13 mouse cellular contexts compared by ENCODE assay signal in genomic region chr10:62687032-62687674, GRCm38 (mm10). TPM values are rescaled to one million over a fixed set of nuclear protein-coding genes. Genes with fewer than 3 reads are reported as not detected.
A peak's percentile ranks its signal among the peaks of the same experiment; 100 is the strongest.
DNase-seq lines count a peak whose midpoint lies in the region; ATAC-seq lines count a peak whose summit lies in the region.
"Had no signal": no experiment of that assay in that cellular context is flagged by ENCODE, and none has a peak within 500 bp of the region (broad histone marks: within the 10 kb centered on the region; RNA-seq: fewer than 3 reads in every experiment).

No protein-coding gene starts in this region.

- peak; percentile 53 for DNase-seq in MN1 (ENCODE audit: low spot score)
- no peak for DNase-seq in layer of hippocampus, postnatal 14 days (ENCODE audit: low spot score in 2 of 2)
- no peak for DNase-seq in right cerebral cortex, postnatal 25 days
- DNase-seq in yolk sac, embryonic 10.5 days (ENCODE audit: low spot score) = no peak
- no peak for DNase-seq in thymus, adult 18-20 months
- DNase-seq: cerebellum, adult 18-20 months; heart, postnatal 10 days; kidney, postnatal 4 days; right cerebral cortex, postnatal 4 days had no signal

- peaks cover 14% of the 10 kb centered on the region; the same call in 1 of the 2 replicates for H3K4me1 ChIP-seq in embryonic facial prominence, embryonic 12.5 days
- peaks cover 25% of the 10 kb centered on the region for H3K4me1 ChIP-seq in hindbrain, embryonic 12.5 days
- H3K4me1 ChIP-seq in midbrain, embryonic 13.5 days (replicated peaks) = peaks cover 28% of the 10 kb centered on the region

- no peaks in the 10 kb centered on the region for H3K9me3 ChIP-seq in embryonic facial prominence, embryonic 12.5 days
- H3K9me3 ChIP-seq in hindbrain, embryonic 12.5 days (replicated peaks) = no peaks in the 10 kb centered on the region
- H3K9me3 ChIP-seq in midbrain, embryonic 13.5 days = no peaks in the 10 kb centered on the region

- peak overlapping the region; percentile 10; the same call in 1 of the 2 replicates for H3K9ac ChIP-seq in embryonic facial prominence, embryonic 12.5 days
- peak overlapping the region; percentile 38; the same call in 1 of the 2 replicates for H3K9ac ChIP-seq in hindbrain, embryonic 12.5 days
- no peak overlapping the region; the same call in 1 of the 2 replicates for H3K9ac ChIP-seq in midbrain, embryonic 13.5 days (replicated peaks)
- H3K9ac ChIP-seq: liver, embryonic 14.5 days had no signal

- H3K4me3 ChIP-seq in embryonic facial prominence, embryonic 12.5 days = no peak overlapping the region
- H3K4me3 ChIP-seq in hindbrain, embryonic 12.5 days = no peak overlapping the region
- H3K4me3 ChIP-seq in midbrain, embryonic 13.5 days (replicated peaks) = no peak overlapping the region

- no peaks in the 10 kb centered on the region for H3K36me3 ChIP-seq in embryonic facial prominence, embryonic 12.5 days
- no peaks in the 10 kb centered on the region for H3K36me3 ChIP-seq in hindbrain, embryonic 12.5 days
- H3K36me3 ChIP-seq in midbrain, embryonic 13.5 days = no peaks in the 10 kb centered on the region

- H3K27ac ChIP-seq in embryonic facial prominence, embryonic 12.5 days = peak overlapping the region; percentile 57; the same call in 1 of the 2 replicates
- peak overlapping the region; percentile 74 for H3K27ac ChIP-seq in hindbrain, embryonic 12.5 days
- peak overlapping the region; percentile 74 for H3K27ac ChIP-seq in midbrain, embryonic 13.5 days
- H3K27ac ChIP-seq: liver, embryonic 14.5 days had no signal

- no peaks in the 10 kb centered on the region for H3K27me3 ChIP-seq in embryonic facial prominence, embryonic 12.5 days
- H3K27me3 ChIP-seq in hindbrain, embryonic 12.5 days = peaks cover 53% of the 10 kb centered on the region
- H3K27me3 ChIP-seq in midbrain, embryonic 13.5 days = peaks cover 48% of the 10 kb centered on the region

- H3K4me2 ChIP-seq in embryonic facial prominence, embryonic 12.5 days (replicated peaks) = peak overlapping the region; percentile 13; the same call in 1 of the 2 replicates
- peak overlapping the region; percentile 37 for H3K4me2 ChIP-seq in hindbrain, embryonic 12.5 days (replicated peaks)
- H3K4me2 ChIP-seq in midbrain, embryonic 13.5 days (replicated peaks) = peak overlapping the region; percentile 34

- WGBS in embryonic facial prominence, embryonic 12.5 days = 38% methylated on average over 9 of the region's 15 CpGs
- 27% methylated on average over 15 of the region's 15 CpGs for WGBS in hindbrain, embryonic 12.5 days
- WGBS in midbrain, embryonic 13.5 days = 10% methylated on average over 15 of the region's 15 CpGs

- ATAC-seq in embryonic facial prominence, embryonic 12.5 days (ENCODE audit: insufficient number of reproducible peaks, insufficient read depth, low FRiP score, low TSS enrichment) = no peak
- peak; percentile 93 for ATAC-seq in hindbrain, embryonic 12.5 days (ENCODE audit: low FRiP score)
- peak; percentile 92 for ATAC-seq in midbrain, embryonic 13.5 days

RNA-seq across cellular contexts. Expression of gene Ddx50, which starts 36.1 kb away (rescaled TPM):
- polyA plus RNA-seq in embryonic facial prominence, embryonic 12.5 days (2016; fragmentation: Nextera tagmentation; extraction: Ambion mirVana) = 171 and 176 TPM in 2 replicates
- polyA plus RNA-seq in hindbrain, embryonic 12.5 days (2016; fragmentation: Nextera tagmentation; extraction: Ambion mirVana) = 130 and 135 TPM in 2 replicates
- polyA plus RNA-seq in midbrain, embryonic 13.5 days (2015; fragmentation: Nextera tagmentation; extraction: Ambion mirVana) = 102 and 110 TPM in 2 replicates
- 10 to 100 TPM; 79.3 to 86.0 TPM for total RNA-seq in layer of hippocampus, postnatal 14 days (2021)

RNA-seq across cellular contexts. Expression of gene Stox1, which starts 38.8 kb away (rescaled TPM):
- polyA plus RNA-seq in embryonic facial prominence, embryonic 12.5 days (2016; fragmentation: Nextera tagmentation; extraction: Ambion mirVana) = 2.4 TPM in 2 replicates
- polyA plus RNA-seq in hindbrain, embryonic 12.5 days (2016; fragmentation: Nextera tagmentation; extraction: Ambion mirVana) = 2.0 and 2.6 TPM in 2 replicates
- polyA plus RNA-seq in midbrain, embryonic 13.5 days (2015; fragmentation: Nextera tagmentation; extraction: Ambion mirVana) = 2.3 and 2.9 TPM in 2 replicates
- 1 to 10 TPM; 3.2 to 4.2 TPM for total RNA-seq in layer of hippocampus, postnatal 14 days (2021)
